Mouse (Mus musculus) neural tube, embryonic 14.5 days (tissue): Measurements from ENCODE around the gene Tmem266. TPM values are rescaled to one million over a fixed set of nuclear protein-coding genes. Genes with fewer than 3 reads are reported as not detected.

Source experiments
- ATAC-seq: fragments of 200-750 bp; cut with Nextera tagmentation; 2 replicates; pipeline ENCODE4 v1.8.0; 2017; ENCODE audit warnings: low read depth, mild to moderate bottlenecking, moderate TSS enrichment, moderate library complexity
- H3K27ac ChIP-seq: fragments of 300-500 bp; sonication (generic); 2 replicates; pipeline ENCODE4 v1.5.1; 2014; ENCODE audit warnings: low read depth, mild to moderate bottlenecking, control low read depth, low read length, moderate library complexity, mixed read lengths
- H3K27me3 ChIP-seq: fragments of 300-500 bp; sonication (generic); 2 replicates; pipeline ENCODE4 v1.6.1; 2014; ENCODE audit warnings: low read length; ENCODE audit not compliant: control insufficient read depth, insufficient read depth
- H3K36me3 ChIP-seq: fragments of 300-500 bp; sonication (generic); 2 replicates; pipeline ENCODE4 v1.6.1; 2014; ENCODE audit warnings: low read length, mixed read lengths; ENCODE audit not compliant: control insufficient read depth, insufficient read depth
- H3K4me1 ChIP-seq: fragments of 300-500 bp; sonication (generic); 2 replicates; pipeline ENCODE4 v1.6.1; 2014; ENCODE audit warnings: low read length; ENCODE audit not compliant: control insufficient read depth, insufficient read depth
- H3K4me2 ChIP-seq: fragments of 300-500 bp; sonication (generic); 2 replicates; pipeline ENCODE4 v1.6.1; 2014; ENCODE audit warnings: mild to moderate bottlenecking, low read depth, low read length, control low read depth
- H3K4me3 ChIP-seq: fragments of 300-500 bp; sonication (generic); 2 replicates; pipeline ENCODE4 v1.5.1; 2014; ENCODE audit warnings: low read depth, low read length, control low read depth, mixed read lengths
- H3K9ac ChIP-seq: fragments of 300-500 bp; sonication (generic); replicated peaks from 2 replicates; pipeline ENCODE4 v1.6.1; 2014; ENCODE audit warnings: low read depth, mild to moderate bottlenecking, control low read depth, low read length, mixed read lengths
- H3K9me3 ChIP-seq: fragments of 300-500 bp; sonication (generic); 2 replicates; pipeline ENCODE4 v1.6.1; 2016; ENCODE audit warnings: low read length; ENCODE audit not compliant: control insufficient read depth
- WGBS: fragments of 180-500 bp; shearing (Covaris S2); extraction: QIAGEN DNeasy Blood & Tissue Kit; methylation state at CpG from one replicate; pipeline ENCODE4 v1.1.7; 2014; 5-methylcytosine and 5-hydroxymethylcytosine counted together
- polyA plus RNA-seq: library from polyadenylated mRNA; unstranded; fragments of >200 nt; fragmentation: Nextera tagmentation; extraction: Ambion mirVana; gene quantifications from 2 replicates; pipeline ENCODE4 v1.2.1, GENCODE M21; 2014

Tmem266 gene
- polyA plus RNA-seq, 1 experiment from 2014 or later: 2.2 TPM

DNA sequence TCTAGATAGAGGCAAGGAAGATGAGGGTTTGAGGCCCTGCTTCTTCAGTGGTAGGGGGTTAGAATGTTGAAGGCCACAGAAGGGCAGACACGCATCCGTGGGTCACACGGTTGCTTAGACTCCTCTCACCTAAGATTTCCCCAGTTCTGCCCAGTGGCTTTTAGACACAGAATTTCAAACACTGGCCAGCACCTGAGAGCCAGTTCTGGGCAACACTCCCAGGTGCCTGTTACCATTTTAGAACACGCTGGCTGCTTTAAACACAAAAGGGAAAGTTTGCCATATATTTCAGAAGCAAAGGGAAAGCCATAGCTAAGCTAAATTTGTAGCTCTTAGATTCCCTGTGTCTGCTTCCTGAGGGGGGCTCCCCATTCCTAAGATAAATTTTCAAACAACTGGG is 54.7 kb downstream of the Tmem266 start:
- Histone ChIP-seq H3K9ac (no peak overlapping the region), H3K27ac (no peak overlapping the region), H3K36me3 (no peaks in the 10 kb centered on the region), H3K4me1 (no peaks in the 10 kb centered on the region), H3K4me2 (no peak overlapping the region), H3K4me3 (no peak overlapping the region), H3K9me3 (no peaks in the 10 kb centered on the region), H3K27me3 (no peaks in the 10 kb centered on the region)
- ATAC-seq: no peak
- 90% methylated on average over 4 of the region's 4 CpGs for WGBS

DNA sequence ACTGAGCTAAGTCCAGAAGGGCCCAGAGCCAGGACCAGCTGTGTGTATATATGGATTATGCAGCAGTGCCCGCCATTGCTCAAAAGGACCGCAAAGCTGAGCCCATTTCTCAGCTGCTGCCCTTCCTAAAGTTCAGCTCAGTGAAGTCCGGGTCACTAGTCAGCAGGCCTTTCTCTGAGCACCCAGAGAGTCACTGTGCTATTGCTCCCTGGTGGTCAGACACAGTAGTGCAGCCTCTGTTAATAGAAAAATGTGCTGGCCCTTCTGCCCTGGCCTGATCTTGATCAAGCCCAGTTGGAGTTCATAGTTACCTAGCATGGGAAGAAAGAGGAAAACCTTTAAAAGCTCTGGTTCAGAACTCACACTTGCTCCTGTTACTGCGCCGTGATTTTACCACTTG is 55.7 kb downstream of the Tmem266 start:
- H3K4me1 ChIP-seq: no peaks in the 10 kb centered on the region
- 32% methylated on average over 5 of the region's 5 CpGs for WGBS
- H3K4me3 ChIP-seq: no peak overlapping the region
- no peak overlapping the region for H3K27ac ChIP-seq
- no peaks in the 10 kb centered on the region for H3K36me3 ChIP-seq
- H3K27me3 ChIP-seq: no peaks in the 10 kb centered on the region
- no peak overlapping the region for H3K4me2 ChIP-seq
- no peaks in the 10 kb centered on the region for H3K9me3 ChIP-seq
- no peak overlapping the region for H3K9ac ChIP-seq
- ATAC-seq: no peak

DNA sequence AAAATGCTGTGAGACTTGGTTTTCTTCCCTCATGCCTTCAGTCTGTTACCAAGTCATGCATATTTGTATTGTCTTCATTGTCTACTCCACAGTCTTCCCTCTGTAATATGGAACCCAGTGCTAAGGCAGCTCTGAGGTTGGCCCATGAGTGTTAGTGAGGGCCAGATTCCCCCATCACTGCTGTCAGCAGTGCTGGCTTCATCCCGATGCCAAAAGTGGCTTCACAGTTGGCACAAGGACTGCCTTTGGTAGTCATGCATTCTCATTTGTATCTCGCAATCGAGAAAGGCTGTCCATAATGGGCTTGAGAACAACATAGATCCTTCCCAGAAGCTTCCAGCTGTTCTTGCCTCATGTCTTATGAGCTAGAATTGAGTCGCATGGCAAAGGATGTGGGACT is 59.4 kb downstream of the Tmem266 start:
- H3K27ac ChIP-seq: no peak overlapping the region
- no peaks in the 10 kb centered on the region for H3K27me3 ChIP-seq
- over 99% methylated on average over 4 of the region's 4 CpGs for WGBS
- H3K9me3 ChIP-seq: no peaks in the 10 kb centered on the region
- H3K36me3 ChIP-seq: no peaks in the 10 kb centered on the region
- ATAC-seq: no peak
- H3K4me1 ChIP-seq: no peaks in the 10 kb centered on the region
- no peak overlapping the region for H3K4me3 ChIP-seq
- H3K9ac ChIP-seq: no peak overlapping the region
- no peak overlapping the region for H3K4me2 ChIP-seq

DNA sequence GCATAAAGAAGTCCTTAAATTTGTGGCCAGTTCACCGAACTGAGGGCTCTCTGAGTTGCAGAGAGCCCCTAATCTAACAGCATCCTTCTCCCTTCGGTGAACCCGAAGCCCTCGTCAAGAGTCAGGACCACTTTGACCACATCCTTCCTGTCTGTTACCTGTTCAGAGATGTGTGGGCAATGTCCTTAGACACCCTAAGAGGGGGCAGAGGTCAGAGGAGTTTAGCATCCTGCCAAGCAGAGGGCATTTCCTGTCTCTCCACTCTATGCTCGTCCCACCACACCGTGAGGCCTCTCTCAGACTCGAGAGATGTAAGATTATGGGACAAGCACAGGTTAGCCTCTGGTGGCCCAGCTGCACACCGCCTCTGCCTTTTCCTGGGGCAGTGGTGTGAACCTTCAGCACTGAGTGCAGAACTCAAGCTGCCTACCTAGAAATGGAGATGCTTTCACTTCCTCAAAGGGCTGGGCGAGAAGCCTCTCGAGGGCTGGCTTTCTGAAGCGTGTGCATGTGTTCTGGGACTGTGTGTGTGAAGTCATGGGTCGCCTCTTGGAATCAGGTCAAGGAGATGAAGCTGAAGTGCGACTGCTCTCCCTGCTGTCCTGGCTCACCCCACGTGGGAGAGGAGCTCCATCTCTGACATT is 61.3 kb downstream of the Tmem266 start:
- no peak overlapping the region for H3K27ac ChIP-seq
- H3K27me3 ChIP-seq: no peaks in the 10 kb centered on the region
- WGBS: 86% methylated on average over 14 of the region's 14 CpGs
- H3K9ac ChIP-seq: no peak overlapping the region
- H3K4me2 ChIP-seq: no peak overlapping the region
- H3K9me3 ChIP-seq: no peaks in the 10 kb centered on the region
- 0 out of 2 replicates have a peak, but pooled peaks cover 3% of the 10 kb centered on the region for H3K4me1 ChIP-seq
- H3K36me3 ChIP-seq: no peaks in the 10 kb centered on the region
- no peak overlapping the region for H3K4me3 ChIP-seq
- ATAC-seq: no peak

DNA sequence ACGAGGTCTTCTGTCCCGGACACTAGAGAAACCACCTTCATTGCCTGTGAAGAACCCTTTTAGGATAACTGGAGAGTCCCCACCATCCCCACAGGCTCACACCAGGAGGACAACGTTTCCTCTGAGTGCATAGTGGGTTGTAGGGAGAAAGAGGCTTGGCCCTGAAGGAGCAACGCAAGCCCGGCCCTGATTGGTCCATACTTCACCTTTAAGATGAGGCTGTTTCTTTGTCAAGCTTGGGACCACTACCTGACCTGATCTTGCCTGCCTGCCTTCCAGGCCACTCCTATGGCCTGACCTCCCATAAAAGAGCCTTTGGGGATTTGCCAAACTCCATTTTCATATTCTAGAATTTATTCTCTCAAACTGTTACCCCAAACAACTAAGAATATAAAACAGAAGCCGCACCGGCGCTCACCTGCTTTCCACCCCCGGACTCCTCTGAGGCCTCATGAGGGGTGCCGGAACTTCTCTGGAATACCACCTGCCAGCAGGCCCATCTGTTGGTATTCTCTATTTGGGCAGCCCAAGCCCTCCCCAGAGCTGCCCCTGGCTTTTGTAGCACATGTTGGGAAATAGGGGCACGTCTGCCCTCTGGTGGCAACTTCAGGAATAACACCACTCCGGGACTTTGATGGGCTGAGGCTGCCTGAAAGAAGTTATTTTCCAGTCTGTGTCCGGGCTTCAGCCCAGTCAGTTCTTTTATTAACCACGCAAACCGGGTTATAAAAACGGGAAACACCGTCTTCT is 65.4 kb downstream of the Tmem266 start:
- Histone ChIP-seq H3K27me3 (no peaks in the 10 kb centered on the region), H3K9me3 (no peaks in the 10 kb centered on the region), H3K4me2 (no peak overlapping the region), H3K4me3 (no peak overlapping the region), H3K9ac (no peak overlapping the region), H3K4me1 (0 out of 2 replicates have a peak, but pooled peaks cover 3% of the 10 kb centered on the region), H3K27ac (no peak overlapping the region), H3K36me3 (no peaks in the 10 kb centered on the region)
- peak; percentile 54 for ATAC-seq
- WGBS: 28% methylated on average over 17 of the region's 17 CpGs

DNA sequence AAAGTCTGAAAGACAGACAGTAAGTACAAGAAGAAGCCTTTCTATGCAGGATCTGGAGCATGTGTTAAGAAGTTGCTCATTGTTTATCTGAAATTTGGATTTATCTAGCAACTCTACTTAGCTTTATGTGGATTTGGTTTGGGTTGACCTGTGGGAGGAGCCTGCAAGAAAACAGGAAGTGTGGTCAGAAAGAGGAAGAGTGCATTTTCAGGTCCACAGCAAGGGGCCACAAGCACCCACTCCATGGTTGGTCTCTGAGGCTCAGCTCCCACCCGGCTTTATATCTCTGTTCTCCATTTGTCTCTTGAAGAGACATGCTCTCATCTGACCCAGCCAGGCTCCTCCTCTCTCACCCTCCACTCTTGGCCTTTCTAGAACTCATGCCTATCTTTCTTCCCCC is 68.9 kb downstream of the Tmem266 start:
- H3K27ac ChIP-seq: no peak overlapping the region
- 75% methylated on average over 1 of the region's 1 CpGs for WGBS

DNA sequence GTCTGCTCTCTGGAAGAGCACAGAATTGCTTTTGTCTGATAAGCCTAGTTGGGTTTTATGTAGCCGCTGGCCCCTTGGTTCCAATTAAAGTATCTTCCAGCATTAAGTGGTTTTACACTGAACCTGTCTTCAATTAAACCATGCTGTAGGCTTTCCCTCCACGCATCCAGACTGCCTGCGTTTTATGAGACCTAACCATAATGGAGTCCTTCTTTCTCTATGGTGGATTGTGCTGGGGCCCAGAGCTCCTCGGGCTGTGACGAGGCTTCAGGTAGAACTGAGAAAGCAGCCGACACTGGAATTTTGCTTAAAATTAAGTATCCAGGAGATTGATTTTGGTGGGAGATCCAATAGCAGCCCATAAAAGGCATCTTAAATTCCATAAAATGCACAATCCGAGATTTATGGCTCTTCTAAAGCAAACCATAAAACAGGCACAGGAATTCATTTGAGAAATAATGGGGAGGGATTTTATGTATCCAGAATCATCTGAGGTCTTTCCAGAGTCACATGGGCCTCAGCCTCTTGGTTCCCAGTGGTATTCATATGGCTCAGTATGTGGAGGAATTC is 72.4 kb downstream of the Tmem266 start:
- WGBS: 52% methylated on average over 7 of the region's 7 CpGs
- H3K9me3 ChIP-seq: no peaks in the 10 kb centered on the region
- peak; percentile 66 for ATAC-seq

More for the DNA sequence above, 68.9 kb downstream of the Tmem266 start:
- Histone ChIP-seq H3K4me3 (no peak overlapping the region), H3K4me1 (0 out of 2 replicates have a peak, but pooled peaks cover 3% of the 10 kb centered on the region), H3K9me3 (no peaks in the 10 kb centered on the region), H3K9ac (no peak overlapping the region), H3K27me3 (no peaks in the 10 kb centered on the region), H3K36me3 (no peaks in the 10 kb centered on the region), H3K4me2 (no peak overlapping the region)
- no peak for ATAC-seq

DNA sequence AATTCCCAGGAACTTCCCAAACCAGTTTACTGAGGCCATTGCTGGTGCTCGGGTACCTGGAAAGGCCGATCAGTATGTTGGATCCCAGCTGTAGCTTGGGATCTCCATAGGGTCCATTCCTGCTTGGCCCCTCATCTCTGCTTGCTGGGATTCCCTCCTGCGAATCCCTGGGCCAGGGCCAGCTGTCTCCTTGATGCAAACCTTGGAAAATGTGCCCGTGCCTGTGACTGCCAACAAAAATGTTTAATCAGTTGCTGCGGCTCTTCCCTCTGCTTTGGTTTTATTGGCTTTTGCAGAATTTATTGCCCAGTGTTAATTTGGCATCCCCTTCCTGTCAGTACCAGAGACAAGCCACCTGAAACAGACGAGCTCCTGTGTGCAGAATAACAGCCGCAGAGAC is 75.6 kb downstream of the Tmem266 start:
- WGBS: 39% methylated on average over 7 of the region's 7 CpGs
- no peak overlapping the region for H3K27ac ChIP-seq
- no peak overlapping the region for H3K9ac ChIP-seq
- no peak for ATAC-seq
- H3K4me3 ChIP-seq: no peak overlapping the region
- no peaks in the 10 kb centered on the region for H3K4me1 ChIP-seq
- no peaks in the 10 kb centered on the region for H3K27me3 ChIP-seq
- no peaks in the 10 kb centered on the region for H3K9me3 ChIP-seq
- no peak overlapping the region for H3K4me2 ChIP-seq
- H3K36me3 ChIP-seq: no peaks in the 10 kb centered on the region

More for the DNA sequence above, 72.4 kb downstream of the Tmem266 start:
- peak overlapping the region; percentile 6; the same call in 1 of the 2 replicates for H3K27ac ChIP-seq
- no peaks in the 10 kb centered on the region for H3K27me3 ChIP-seq
- no peak overlapping the region for H3K4me2 ChIP-seq
- H3K4me1 ChIP-seq: no peaks in the 10 kb centered on the region
- no peak overlapping the region for H3K9ac ChIP-seq
- H3K36me3 ChIP-seq: no peaks in the 10 kb centered on the region
- H3K4me3 ChIP-seq: no peak overlapping the region

DNA sequence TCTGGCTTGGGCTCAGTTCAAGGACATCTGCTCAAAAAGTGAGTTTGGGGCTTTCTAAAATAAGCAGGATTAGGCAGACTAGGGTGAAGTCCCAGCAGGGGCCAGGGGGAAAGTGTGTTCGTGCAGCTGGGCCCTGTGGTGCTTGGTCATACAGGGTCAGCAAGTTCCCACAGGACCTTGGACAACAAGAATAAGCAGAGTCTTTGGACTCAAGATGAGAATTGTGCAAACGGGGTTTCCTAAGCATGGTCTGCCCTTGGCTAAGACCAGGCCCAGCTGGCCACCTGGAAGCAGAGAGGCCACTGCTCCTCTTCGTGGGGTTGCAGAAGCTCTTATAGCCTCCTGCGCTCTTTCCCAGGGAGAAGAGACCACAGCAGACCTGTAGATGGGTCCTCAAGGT is 77.5 kb downstream of the Tmem266 start:
- Histone ChIP-seq H3K9me3 (no peaks in the 10 kb centered on the region), H3K4me2 (no peak overlapping the region), H3K27me3 (no peaks in the 10 kb centered on the region), H3K4me3 (no peak overlapping the region), H3K27ac (no peak overlapping the region), H3K36me3 (no peaks in the 10 kb centered on the region), H3K9ac (no peak overlapping the region), H3K4me1 (no peaks in the 10 kb centered on the region)
- WGBS: 80% methylated on average over 4 of the region's 4 CpGs
- no peak for ATAC-seq
